7 mouse cellular contexts compared by ENCODE assay signal in genomic region chr5:150521937-150522866, GRCm38 (mm10). TPM values are rescaled to one million over a fixed set of nuclear protein-coding genes. Genes with fewer than 3 reads are reported as not detected.
A peak's percentile ranks its signal among the peaks of the same experiment; 100 is the strongest.
DNase-seq lines count a peak whose midpoint lies in the region; ATAC-seq lines count a peak whose summit lies in the region.

Gene Brca2 (plus strand): TSS chr5:150522630.

- H3K9me3 ChIP-seq in intestine, embryonic 16.5 days (ENCODE audit: control insufficient read depth, low read length): no peaks in the 10 kb centered on the region
- no peaks in the 10 kb centered on the region for H3K9me3 ChIP-seq in midbrain, embryonic 11.5 days (ENCODE audit: control insufficient read depth, low read length)

- WGBS in intestine, embryonic 16.5 days: 5% methylated on average over 63 of the region's 63 CpGs
- WGBS in midbrain, embryonic 11.5 days: 6% methylated on average over 60 of the region's 63 CpGs

- peak within 1 kb of the TSS; percentile 82 for H3K4me3 ChIP-seq in intestine, embryonic 16.5 days (ENCODE audit: low read length)
- peak within 1 kb of the TSS; percentile 48 for H3K4me3 ChIP-seq in midbrain, embryonic 11.5 days (ENCODE audit: low read depth, low read length)

- peak within 1 kb of the TSS; percentile 83 for H3K27ac ChIP-seq in intestine, embryonic 16.5 days (ENCODE audit: low read length)
- peak within 1 kb of the TSS; percentile 10; the same call in 1 of the 2 replicates for H3K27ac ChIP-seq in midbrain, embryonic 11.5 days (ENCODE audit: low read depth, low read length)

- no peaks in the 10 kb centered on the region for H3K27me3 ChIP-seq in intestine, embryonic 16.5 days (replicated peaks; ENCODE audit: control insufficient read depth, insufficient read depth, low read length)
- H3K27me3 ChIP-seq in midbrain, embryonic 11.5 days (ENCODE audit: control insufficient read depth, insufficient read depth, low read length): no peaks in the 10 kb centered on the region

- peak; percentile 97 for ATAC-seq in intestine, embryonic 16.5 days
- peak; percentile 96 for ATAC-seq in midbrain, embryonic 11.5 days (ENCODE audit: low FRiP score)

- H3K4me1 ChIP-seq in intestine, embryonic 16.5 days (ENCODE audit: control insufficient read depth, insufficient read depth, low read length): peaks cover 7% of the 10 kb centered on the region
- H3K4me1 ChIP-seq in midbrain, embryonic 11.5 days (ENCODE audit: control insufficient read depth, insufficient read depth, low read length): no peaks in the 10 kb centered on the region

- H3K9ac ChIP-seq in intestine, embryonic 16.5 days (ENCODE audit: low read depth, low read length): peak within 1 kb of the TSS; percentile 90
- peak within 1 kb of the TSS; percentile 70 for H3K9ac ChIP-seq in midbrain, embryonic 11.5 days (ENCODE audit: low read length)

- intact Hi-C loops in gastrocnemius, postnatal 36 days (cut with DNase I): loop anchor here (5.0 kb wide), 1 partner anchor 145 kb away; the partner anchor contains the start of gene N4bp2l2
- intact Hi-C loops in left cerebral cortex, postnatal 36 days (cut with DNase I): loop anchor here (2.0 to 10.0 kb wide), 2 partner anchors 73 to 143 kb away; partner anchors contain the start of gene N4bp2l1

- DNase-seq in adrenal gland, adult 18-20 months (ENCODE audit: low spot score in 2 of 2): peak; percentile 95
- DNase-seq in embryo, embryonic 11 days: peak; percentile 94
- DNase-seq in gastrocnemius, postnatal 36 days: peak; percentile 81 to 88
- peak; percentile 91 to 93 for DNase-seq in left cerebral cortex, postnatal 36 days (ENCODE audit: low spot score in 2 of 2)
- DNase-seq in midbrain, embryonic 11.5 days (ENCODE audit: low spot score, missing footprints): peak; percentile 99
- peak; percentile 76 for DNase-seq in skeletal muscle tissue, adult 2 months (ENCODE audit: low read depth, low spot score)

- no peaks in the 10 kb centered on the region for H3K36me3 ChIP-seq in intestine, embryonic 16.5 days (ENCODE audit: control insufficient read depth, insufficient read depth, low read length)
- no peaks in the 10 kb centered on the region for H3K36me3 ChIP-seq in midbrain, embryonic 11.5 days (ENCODE audit: control insufficient read depth, insufficient read depth, low read length)

- H3K4me2 ChIP-seq in intestine, embryonic 16.5 days (ENCODE audit: low read depth, low read length): peak within 1 kb of the TSS; percentile 75
- peak within 1 kb of the TSS; percentile 50 for H3K4me2 ChIP-seq in midbrain, embryonic 11.5 days

RNA-seq across cellular contexts. Expression of gene Brca2, which starts in this region (rescaled TPM):
- total RNA-seq in adrenal gland, adult 18-20 months (2021): 1 to 10 TPM; 2.5 to 3.0 TPM
- total RNA-seq in gastrocnemius, postnatal 36 days (2021): 1 to 10 TPM; 1.0 to 1.2 TPM
- polyA plus RNA-seq in intestine, embryonic 16.5 days (2015; fragmentation: Nextera tagmentation; extraction: Ambion mirVana): 12.8 TPM in 2 replicates
- 10 to 100 TPM in 1 of 2 experiments, 1 to 10 TPM in 1; 7.6 to 11.6 TPM for total RNA-seq in left cerebral cortex, postnatal 36 days (2021)
- polyA plus RNA-seq in midbrain, embryonic 11.5 days (2014; fragmentation: Nextera tagmentation; extraction: Ambion mirVana): 21.5 and 25.8 TPM in 2 replicates

Comparison
In these comparisons a context has a peak if more than half of its experiments do, and no peak if none do; other contexts are left out.
1. Peak in every context shown above with its lines: DNase-seq, ATAC-seq, H3K4me3 ChIP-seq and H3K27ac ChIP-seq.